Mouse (Mus musculus): ENCODE results near the gene Nab1.
"Not testable (repeated sequence)": the region's sequence is repeated elsewhere in the genome, so short reads cannot be mapped to it uniquely, and the experiment has no call there.

Gene Nab1

DNA sequence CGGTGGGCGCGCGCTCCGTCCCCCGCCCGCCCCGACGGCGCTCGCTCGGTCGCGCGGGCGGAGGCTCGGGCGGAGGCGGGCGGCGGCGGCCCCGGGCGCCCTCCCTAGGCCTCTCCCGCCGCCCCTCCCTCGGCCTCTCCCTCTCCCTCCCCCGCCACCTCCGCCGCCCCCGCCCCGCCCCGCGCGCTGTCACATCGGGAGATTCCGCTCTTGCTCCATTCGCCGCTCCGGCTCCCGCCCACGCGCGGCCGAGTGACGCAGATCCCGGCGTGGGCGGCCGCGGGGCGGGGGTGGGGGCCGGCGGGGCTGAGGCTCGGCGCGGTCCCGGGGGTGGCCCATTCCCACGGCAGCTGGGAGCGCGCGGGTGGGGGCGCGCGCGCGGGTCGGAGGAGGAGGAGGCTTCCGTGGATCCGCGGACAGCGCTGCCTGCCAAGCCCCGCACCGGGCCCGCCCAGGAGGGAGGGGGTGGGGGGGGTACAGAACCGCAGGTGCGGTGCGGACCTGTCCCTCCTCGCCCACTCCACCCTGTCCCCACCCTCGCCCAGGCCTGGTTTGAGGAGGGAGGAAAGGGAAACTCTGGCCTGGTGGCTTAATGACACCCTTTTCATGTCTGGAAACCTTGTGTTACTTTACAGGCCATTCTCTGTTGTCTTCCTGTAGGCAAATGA is at the start of gene Nab1:
TSS of gene Nab1 (minus strand) at position 366 of the 668 bp plus-strand sequence.
- in situ Hi-C loops (cut with MboI, MseI) = no loop called here

DNA sequence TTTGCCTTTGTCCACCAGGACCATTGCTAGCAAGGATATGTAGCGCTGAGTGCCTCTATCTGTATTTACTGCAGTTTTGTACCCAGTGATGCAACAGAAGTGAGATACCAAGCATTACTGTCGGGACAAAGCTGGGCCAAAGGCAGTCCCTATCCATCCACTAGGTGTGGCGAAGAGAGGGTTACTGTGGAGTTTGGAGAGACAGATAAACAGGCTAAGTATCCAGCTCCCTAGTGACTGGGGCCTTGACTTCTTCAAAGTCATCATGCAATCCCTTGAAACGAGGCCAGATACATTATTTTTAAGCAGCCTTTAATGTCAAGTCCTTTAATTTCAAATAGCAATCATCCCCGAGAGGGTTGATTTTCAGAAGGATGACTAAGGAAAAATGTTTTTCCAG is 47.0 kb upstream of the Nab1 start:
- in situ Hi-C loops (cut with MboI, MseI) = no loop called here

DNA sequence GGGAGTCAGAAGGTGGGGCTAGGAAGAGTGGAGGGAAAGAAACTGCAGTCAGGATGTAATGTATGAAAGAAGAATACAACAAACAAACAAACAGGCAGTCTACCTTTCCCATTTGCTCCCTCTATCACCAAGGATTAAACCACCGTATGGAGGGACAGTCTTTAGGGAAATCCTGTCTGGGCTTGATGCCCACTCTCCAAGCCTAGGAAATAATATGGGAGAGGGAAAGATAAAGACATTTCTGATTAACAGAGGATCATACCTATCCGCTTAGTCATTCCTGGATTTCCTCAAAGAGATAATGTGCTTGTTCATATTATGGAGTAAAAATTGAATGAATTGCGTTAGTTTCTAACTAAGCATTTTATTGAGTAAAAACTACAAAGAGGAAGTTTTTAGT is 46.3 kb upstream of the Nab1 start:
- in situ Hi-C loops (cut with MboI, MseI) = no loop called here

DNA sequence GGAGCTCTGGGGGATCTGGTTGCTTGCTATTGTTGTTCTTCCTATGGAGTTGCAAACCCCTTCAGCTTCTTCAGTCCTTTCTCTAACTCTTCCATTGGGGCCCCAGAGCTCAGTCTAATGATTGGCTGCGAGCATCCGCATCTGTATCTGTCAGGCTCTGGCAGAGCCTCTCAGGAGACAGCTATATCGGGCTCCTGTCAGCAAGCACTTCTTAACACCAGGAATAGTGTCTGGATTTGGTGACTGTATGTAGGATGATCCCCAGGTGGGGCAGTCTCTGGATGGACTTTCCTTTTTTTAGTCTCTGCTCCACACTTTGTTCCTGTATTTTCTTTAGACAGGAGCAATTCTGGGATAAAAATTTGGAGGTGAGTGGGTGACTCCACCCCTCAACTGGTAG is 39.6 kb upstream of the Nab1 start:
- in situ Hi-C loops (cut with MboI, MseI) = not testable (repeated sequence)

DNA sequence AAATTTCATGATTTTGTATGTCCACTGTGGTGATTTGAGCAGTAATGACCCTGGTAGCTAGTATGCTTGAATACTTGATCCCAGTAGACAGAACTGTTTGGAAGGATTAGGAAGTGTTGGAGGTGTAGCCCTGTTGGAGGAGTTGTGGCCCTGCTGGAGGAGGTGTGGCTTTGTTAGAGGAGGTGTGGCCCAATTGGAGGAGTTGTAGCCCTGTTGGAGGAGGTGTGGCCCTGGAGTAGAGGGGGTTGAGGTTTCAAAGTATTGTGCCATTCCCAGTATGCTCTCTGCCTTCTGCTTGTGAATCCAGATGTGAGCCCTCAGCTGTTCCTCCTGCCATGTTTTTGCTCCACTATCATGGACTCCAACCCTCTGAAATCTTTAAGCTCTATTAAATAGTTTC is 29.5 kb upstream of the Nab1 start:
- in situ Hi-C loops (cut with MboI, MseI) = no loop called here

DNA sequence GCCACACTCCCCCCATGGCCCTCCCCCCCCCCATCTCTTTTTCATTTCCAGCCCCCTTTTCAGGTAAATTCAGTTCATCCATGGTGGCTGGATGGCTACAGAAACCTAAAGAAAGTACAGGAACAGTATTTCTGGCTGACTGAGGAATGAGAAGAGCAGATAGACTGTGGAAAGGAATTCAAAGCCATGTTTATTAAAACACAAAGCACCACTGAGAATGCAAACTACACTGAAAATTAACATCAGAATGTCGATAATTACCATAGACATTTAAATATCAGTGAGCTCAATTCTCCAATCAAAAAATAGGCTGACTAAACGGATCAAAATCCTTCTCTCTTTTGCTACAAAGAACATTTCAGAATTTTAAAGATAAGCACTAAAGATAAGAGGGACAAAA is 27.2 kb upstream of the Nab1 start:
- in situ Hi-C loops (cut with MboI, MseI) = no loop called here

DNA sequence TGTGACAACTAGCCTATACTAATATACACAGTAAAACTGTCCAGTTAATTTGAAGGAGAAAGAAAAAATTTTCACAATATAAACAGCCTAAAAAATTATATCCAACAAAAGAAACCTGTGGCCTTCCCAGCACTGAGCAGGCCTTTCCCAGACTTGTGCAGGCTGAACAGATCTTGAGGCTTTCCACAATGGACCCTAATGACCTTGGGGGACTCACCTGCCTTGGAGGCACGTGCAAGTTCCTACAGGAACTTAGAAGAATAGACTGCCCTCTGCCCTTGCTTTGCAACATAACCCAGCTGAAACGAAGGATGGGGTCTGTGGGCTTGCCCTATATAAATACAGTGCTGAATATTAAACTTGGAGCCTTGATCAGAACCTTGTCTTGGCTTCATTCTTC is 26.8 kb upstream of the Nab1 start:
- in situ Hi-C loops (cut with MboI, MseI) = no loop called here

DNA sequence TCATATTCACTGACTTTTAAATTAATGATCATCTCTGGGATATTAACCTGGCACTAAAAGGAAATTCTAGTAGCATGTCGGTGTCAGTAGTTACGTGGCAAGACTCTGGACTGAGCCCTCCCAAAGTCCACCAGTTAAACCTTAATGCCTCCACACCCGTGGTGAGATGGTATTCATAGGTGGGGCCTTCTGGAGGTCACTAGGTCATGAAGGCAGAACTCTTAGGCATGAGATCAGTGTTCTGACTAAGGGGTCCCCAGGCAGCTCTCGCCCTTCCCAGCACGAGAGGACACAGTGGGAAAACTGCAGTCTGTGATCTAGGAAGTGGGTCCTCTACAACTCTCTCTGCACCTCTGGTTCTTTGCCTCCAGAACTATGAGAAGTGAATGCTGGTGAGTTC is 24.2 kb upstream of the Nab1 start:
- in situ Hi-C loops (cut with MboI, MseI) = no loop called here

DNA sequence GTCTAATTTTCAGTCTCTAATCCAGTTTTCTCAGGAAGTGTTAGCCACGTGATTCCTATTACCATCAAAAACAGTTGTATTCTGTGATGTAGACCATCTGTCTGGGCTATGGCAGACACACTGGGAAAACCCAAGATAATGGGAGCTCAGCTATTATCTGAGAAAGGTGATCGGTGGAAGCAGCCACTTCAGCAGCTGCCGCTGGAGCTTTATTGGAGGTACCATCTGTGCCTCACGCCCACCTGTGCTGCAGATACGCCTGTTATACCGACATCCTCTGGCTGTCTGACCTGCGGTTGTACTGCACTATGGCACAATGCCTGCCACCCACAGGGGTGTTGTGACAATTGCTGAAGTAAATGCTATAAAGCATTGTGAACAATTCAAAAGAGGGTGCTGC is 23.7 kb upstream of the Nab1 start:
- in situ Hi-C loops (cut with MboI, MseI) = no loop called here

DNA sequence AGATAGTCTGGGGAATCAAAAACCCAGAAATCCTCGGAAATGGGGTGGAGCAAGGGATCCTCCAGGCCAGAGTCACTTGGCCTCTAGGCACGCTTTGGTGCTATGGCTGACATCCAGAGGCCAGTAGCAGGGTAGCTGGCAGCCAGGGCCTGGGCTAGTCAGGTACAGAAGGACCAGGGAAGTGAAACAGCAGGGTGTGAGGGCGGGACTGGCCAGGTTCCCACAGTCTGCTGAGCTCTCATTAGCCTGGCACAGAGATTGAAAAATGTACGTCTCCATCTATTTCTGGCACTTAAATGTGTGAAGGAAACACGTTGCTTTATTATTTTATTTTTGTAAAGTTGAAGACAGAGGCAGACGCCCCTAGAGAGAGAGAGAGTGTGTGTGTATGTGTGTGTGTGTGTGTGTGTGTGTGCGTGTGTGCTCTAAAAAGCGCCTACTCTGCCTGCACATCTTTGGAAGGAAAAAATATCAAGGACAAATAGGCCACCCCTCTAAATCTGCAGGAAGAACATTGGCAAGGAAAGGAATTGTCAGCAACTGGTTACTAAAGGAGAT is 21.0 kb upstream of the Nab1 start:
- in situ Hi-C loops (cut with MboI, MseI) = no loop called here

DNA sequence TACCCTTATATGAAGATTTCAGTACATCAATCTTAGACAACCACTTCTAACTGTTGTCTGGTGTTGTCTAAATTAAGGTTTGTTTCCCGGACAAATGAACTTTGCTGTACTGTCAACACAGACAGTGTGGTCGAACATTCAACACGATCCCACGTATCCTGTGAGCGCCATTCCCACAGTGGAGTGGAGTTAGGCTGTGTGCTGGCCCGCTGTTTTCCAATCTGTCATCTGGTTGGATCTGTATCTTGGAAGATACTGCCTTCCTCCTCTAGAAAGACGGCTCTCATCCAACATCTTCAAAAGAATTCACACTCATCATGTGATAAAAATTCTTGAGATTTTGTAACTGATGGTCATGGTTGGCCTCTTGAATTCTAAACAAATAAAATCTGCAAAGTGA is 19.7 kb upstream of the Nab1 start:
- in situ Hi-C loops (cut with MboI, MseI) = no loop called here

DNA sequence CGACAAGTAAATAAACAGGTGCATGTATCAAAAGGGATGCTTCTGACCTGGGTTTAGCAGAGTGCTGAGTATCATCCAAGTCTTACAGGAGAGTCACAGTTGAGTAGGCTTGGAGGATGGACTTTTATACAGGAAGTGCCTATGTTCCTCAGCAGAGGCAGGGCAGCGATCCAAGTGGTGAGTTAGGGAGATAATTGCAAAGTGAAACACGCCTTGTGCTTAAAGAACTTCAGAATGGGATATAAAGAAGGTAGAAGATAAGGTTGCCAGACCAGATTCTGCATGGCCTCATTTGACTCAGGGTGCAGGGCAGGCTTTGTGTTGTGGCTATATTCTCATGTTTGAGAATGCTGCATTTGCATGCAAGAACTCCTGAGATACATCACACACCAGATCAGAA is 14.8 kb upstream of the Nab1 start:
- in situ Hi-C loops (cut with MboI, MseI) = no loop called here

DNA sequence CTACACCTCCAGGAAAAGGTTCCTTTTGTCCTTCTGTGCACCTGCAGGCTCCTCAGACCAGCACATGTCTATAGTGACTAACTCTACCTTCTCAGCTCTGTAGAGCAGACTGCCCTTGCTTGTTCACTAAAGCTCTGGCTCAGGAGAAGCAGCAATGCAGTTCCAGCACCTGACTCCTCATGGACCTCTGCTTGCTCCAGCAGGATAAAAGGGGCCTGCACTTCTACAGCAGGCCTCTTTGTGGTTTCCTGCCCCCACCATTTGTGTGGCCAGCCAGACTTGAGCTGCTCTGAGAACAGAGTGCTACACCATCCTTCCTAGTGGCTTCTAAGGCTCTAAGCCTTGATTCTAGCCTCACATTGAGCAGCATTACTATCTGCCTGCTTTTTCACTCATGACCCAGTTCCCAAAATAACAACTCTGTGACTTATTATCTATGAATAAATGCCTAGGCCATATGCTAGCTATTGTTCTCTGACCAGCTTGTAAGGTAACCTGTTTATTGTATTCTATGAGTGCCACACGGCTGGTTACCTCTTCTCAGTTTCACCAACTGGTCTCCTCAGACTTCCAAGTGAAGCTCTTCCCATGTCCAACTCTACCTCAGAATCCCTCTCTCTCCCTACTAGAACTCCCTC is 11.4 kb upstream of the Nab1 start:
- in situ Hi-C loops (cut with MboI, MseI) = no loop called here

DNA sequence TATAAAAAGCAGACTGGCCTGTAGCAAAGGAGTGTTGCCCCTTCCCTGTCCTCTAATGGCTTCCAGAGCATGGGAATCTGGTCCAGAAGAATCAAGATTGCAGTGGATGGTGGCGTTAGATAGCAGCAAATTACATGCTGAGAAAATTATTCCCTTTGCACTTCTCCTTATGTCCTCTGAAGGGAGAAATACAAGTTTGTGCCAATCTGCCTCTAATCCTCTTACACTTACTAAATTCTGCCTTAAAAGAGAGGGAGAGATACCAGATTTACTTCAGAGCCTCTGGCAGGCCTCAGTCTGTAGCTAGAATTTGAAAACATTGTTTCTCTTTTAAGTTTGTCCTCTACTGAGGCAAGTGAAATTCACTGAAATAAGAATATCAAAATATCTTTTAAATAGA is 5.7 kb upstream of the Nab1 start:
- in situ Hi-C loops (cut with MboI, MseI) = no loop called here

DNA sequence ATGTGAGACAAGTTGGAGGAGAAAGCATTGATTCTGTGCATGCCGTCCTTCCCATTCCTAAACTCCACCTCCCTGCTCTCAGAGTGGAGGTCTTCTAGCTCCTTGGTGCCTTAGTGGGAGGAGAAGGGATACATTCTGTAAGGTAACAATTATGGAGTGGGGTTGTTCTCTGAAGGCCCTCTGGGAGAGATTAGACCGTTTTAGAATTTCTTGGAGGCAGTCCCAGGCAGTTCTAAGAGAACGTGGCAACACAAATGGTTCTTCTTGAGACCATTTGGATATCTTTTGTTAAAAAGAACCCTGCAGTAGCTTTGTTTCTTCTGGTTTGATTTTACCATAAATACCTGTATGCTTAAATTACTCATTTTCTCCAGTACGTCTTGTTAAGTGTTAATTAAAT is 1.8 kb upstream of the Nab1 start:
- in situ Hi-C loops (cut with MboI, MseI) = no loop called here

DNA sequence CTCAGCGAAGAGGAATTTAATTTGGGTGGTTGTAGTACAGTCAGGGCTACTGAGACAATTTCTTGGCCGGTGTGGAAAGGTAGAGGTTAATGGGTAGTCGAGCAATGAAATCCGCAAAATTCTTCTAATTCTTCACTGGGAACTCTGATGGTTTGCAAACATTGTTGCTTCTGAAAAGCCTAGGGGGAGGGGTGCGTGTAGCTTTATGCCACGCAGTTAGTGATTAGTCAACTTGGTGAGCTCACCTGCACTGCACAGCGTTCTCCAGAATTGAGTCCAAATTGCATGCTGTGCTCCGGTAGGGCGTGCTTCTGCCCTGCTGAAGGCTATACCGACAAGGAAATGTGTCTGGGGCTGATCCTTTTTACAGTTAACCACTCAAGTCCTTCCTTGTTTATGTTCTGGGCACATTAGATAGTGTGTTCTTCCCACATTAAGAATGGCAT is 1.2 kb upstream of the Nab1 start:
- in situ Hi-C loops (cut with MboI, MseI) = no loop called here

DNA sequence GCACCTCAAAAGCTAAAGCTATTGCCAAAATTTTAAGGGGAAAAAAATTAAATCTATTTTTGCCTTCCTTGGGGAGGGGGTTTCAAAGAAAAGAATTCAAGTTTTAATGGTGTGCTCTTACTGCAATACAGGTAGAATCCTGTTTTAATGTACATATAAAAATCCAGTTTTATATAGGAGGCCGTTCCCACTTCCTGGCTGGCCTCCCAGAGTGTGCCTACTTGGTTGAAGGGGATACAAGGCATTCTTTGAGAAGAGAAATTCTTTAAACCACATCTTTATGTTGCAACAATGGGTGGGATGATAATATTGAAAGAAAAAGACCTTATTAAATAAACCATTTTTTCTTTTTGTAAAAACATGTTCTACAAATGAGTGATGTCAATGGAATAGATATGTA is 611 bp upstream of the Nab1 start:
- in situ Hi-C loops (cut with MboI, MseI) = no loop called here

DNA sequence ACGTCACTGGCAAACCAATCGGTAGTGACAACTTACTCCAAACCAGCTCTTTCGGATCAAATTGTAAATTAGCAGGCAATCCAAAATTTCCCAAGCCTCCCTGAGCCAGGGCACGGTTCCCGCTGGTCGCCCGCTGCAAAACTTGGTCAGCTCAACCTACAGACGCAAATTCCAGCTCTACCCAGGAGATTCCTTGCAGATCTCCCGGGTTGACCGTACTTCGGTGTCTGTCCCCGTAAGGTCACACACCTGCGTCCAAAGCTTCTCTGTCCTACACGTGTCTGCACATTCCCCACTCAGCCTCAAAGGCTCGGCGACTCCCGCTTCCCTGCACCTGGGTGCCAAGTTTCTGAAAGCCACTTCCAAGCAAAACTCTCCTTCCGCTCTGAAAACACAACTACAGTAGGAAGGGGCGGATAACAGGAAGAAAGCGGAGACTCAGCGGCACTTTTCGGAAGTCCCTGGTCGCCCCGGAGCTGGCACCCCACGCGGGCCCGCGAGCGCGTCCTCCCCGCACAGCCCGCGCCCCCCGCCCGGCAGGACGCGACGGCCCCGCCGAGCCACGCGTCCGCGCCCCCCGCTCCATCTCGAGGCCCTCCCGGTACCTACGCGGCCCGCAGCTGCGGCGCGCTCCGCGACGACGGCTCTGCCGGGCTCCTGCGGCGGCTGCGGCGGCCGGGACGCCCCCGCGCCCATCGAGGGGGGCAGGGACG is 722 bp downstream of the Nab1 start:
- in situ Hi-C loops (cut with MboI, MseI) = loop anchor here (10.0 kb wide), 1 partner anchor 135 kb away; the partner anchor contains the start of gene Nemp2

DNA sequence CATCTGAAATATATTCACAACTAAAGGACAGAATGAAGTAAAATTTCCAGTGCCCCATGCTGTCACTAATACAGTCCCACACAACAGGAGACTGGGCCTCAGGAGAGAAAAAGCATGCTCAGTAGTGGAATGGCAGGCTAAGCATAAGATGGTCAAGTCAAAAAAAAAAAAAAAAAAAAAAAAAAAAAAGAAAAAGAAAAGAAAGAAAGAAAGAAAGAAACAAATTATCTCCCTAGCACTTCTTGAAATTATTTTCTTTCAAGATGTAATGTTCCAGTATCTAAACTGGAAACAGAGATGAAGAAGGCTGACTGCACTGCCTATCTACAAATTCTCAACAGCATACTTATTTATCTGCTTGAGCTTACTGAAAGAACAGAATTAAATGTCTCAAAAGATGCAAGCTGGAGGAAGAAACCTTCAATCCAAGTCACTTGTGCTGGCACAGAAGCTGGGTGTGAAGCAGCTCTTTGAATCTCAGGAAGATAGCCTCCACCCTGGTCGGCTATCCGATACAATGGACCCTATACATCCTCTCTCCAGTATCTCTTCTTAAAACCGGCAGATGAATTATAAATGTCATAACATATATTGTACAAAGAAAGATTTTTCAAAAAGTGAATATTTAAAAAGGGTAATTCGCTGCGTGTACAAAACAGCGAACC is 1.6 kb downstream of the Nab1 start:
- in situ Hi-C loops (cut with MboI, MseI) = loop anchor here (10.0 kb wide), 1 partner anchor 136 kb away; the partner anchor contains the start of gene Nemp2

DNA sequence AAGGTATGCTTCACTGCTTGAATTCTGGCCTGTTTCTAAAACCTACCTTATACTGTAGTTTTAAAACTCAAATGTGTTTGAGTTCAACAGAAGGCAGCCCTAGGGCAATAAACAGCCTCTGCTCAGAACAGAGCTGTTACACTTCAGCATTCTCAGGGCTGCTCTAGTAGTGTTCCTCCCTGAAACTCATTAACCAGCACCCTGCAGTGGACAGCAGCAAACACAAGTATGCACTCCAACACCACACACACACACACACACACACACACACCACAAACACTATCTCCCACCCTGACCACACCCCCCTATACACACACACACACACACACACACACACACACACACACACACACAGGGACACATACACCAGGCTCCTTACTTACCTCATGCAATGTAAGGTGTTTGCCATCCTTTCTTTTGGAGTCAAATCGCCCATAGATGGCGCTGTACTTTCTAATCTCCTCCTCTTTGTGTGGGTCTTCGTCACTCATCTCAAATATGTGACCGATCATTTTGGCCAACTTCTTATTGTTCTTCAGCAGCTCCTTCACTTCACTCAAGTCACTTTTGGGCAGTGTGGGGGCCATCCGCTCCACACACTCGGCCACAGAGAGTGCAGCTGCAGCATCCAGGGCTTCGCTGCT is 10.8 kb downstream of the Nab1 start:
- in situ Hi-C loops (cut with MboI, MseI) = loop anchor here (10.0 kb wide), 1 partner anchor 145 kb away; the partner anchor contains the start of gene Nemp2

DNA sequence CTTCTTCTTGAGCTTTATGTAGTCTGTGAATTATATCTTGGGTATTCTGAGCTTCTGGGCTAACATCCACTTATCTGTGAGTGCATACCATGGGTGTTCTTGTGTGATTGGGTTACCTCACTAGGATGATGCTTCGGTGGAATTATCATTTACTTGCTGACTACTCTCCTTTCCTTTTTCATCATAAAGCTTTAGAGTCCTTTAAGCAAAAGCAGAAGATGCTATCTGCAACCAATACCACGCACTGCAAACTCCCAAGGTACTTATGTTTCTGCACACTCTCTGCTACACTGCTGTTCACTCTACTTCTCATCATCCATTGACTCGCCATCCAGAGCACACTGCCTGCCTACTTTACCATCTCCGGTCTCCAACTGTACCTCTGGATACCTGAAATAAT is 15.5 kb downstream of the Nab1 start:
- in situ Hi-C loops (cut with MboI, MseI) = loop anchor here (5.0 kb wide), 1 partner anchor 68 kb away; no protein-coding TSS in a partner anchor

All from T-helper 2 cell (primary cell).